Mouse (Mus musculus): ENCODE results near the gene Trmt10c.

DNA sequence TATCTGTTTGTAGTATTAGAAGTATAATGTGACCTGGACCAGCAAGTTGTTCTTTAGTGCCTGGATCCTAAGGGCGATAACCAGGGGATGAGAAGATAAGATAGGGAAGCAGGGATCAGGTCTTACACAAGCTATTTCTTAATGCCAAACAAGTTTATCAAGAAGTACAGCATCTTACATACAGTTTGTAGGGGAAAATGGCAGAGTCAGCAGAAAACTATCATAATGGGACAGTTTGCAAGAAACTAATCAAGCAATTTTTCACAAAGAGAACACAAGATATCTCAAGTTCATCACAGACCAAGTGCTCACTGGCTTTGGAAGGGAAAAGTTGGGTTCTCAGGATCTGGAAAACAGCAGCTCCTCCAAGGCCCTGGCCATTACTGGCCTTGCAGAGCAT is 41.8 kb upstream of the Trmt10c start:
- TF ChIP-seq POLR2A (IDR thresholded peaks at IDR 0.05; ENCODE audit: borderline replicate concordance, extremely low read depth, low read depth, low read length) (no peak), CTCF (IDR thresholded peaks at IDR 0.05; ENCODE audit: insufficient read depth, low read length) (no peak)
